Mouse (Mus musculus): Measurements from ENCODE around the gene Tmem88b. TPM values are rescaled to one million over a fixed set of nuclear protein-coding genes. Genes with fewer than 3 reads are reported as not detected.
A peak's percentile ranks its signal among the peaks of the same experiment; 100 is the strongest.

Gene Tmem88b
- total and polyA plus RNA-seq, 2 experiments from 2014 or later: 2.9 to 4.2 TPM

DNA sequence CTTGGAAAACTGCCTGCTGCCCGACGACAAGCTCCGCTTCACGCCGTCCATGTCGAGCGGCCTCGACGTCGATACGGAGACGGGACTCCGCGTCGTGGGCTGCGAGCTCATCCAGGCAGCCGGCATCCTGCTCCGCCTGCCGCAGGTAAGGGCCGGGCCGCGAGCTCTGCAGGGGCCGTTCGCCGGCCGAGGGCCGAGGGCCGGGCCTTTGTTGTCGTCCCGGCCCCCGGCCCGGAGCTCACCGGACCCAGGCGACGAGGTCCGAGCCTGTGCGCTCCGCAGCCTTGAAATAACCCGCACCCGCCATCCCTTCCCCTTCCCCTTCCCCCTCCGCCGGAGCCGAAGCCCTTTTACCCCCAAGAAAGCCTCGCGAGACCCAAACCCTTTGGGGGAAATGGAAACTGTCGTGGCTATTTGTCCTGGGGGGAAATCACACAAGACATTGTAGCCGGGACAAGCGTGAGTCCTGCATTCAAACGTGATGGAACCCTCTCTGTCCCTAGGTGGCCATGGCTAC is 27.0 kb upstream of the Tmem88b start:
- peak; percentile 11 for ATAC-seq (ENCODE audit: insufficient read depth, low read depth)
- no peak for DNase-seq (ENCODE audit: low spot score)

DNA sequence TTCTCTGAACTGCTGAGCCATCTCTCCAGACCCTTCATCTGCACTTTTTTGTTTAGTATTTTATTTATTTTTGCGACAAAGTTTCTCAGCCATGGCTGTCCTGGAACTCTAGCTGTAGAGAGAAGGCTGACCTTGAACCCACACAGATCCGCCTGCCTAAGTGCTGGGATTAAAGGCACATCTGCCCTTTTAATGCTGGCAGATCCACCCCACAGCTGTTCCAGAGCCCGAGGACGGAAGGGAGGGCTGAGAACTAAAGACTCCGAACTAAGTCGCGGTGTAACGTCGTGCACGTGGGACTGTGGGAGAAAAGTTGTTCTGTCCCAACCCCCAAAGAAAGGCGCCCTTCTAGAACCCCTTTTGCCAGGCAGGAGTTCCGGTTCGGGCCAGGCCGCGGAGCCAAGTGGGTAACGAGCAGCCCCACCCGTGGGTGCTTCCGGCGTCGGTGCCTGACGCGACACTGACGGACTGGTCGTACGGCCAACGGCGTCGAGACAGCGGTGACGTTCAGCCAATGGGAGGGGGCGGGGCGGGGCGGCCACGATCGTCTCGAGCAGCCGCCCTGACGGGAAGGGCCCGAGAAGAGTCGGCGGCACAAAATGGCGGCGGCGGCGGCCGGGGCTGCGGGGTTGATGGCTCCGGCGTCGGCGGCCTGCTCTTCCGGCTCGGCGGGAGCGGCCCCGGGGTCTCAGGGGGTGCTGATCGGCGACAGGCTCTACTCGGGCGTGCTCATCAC is 26.4 kb upstream of the Tmem88b start, which contains the start of gene Ccnl2:
TSS of gene Ccnl2 (plus strand) at position 561 of the 736 bp plus-strand sequence.
- peaks cover 16% of the 10 kb centered on the region; the same call in 1 of the 2 replicates for H3K4me1 ChIP-seq (ENCODE audit: control insufficient read depth, insufficient read depth)
- peak; percentile 99 for ATAC-seq (ENCODE audit: insufficient read depth, low read depth)
- H3K9me3 ChIP-seq (replicated peaks; ENCODE audit: control insufficient read depth, low read length): no peaks in the 10 kb centered on the region
- H3K27ac ChIP-seq (ENCODE audit: low read depth): peak within 1 kb of the TSS; percentile 95
- peak within 1 kb of the TSS; percentile 97 for H3K4me3 ChIP-seq (ENCODE audit: low read depth, low read length)
- peak within 1 kb of the TSS; percentile 99 for H3K9ac ChIP-seq (replicated peaks; ENCODE audit: low read depth, low read length)
- under 1% methylated on average over 50 of the region's 60 CpGs for WGBS
- DNase-seq (ENCODE audit: low spot score): peak; percentile 95
- H3K4me2 ChIP-seq (ENCODE audit: low read depth, low read length): peak within 1 kb of the TSS; percentile 84
- peaks cover 69% of the 10 kb centered on the region for H3K36me3 ChIP-seq (replicated peaks; ENCODE audit: control insufficient read depth, insufficient read depth, low read length)
- no peaks in the 10 kb centered on the region for H3K27me3 ChIP-seq (ENCODE audit: control insufficient read depth, insufficient read depth, low read length)
- TF ChIP-seq CTCF (IDR thresholded peaks at IDR 0.05; ENCODE audit: low read depth) (no peak), EP300 (IDR thresholded peaks at IDR 0.05; ENCODE audit: low read depth) (peak; percentile 80)

More for the DNA sequence above, 27.0 kb upstream of the Tmem88b start:
- peak overlapping the region; percentile 95 for H3K27ac ChIP-seq (ENCODE audit: low read depth)
- peak overlapping the region; percentile 97 for H3K4me3 ChIP-seq (ENCODE audit: low read depth, low read length)
- H3K4me1 ChIP-seq (ENCODE audit: control insufficient read depth, insufficient read depth): peaks cover 16% of the 10 kb centered on the region; the same call in 1 of the 2 replicates
- H3K27me3 ChIP-seq (ENCODE audit: control insufficient read depth, insufficient read depth, low read length): no peaks in the 10 kb centered on the region
- H3K9ac ChIP-seq (replicated peaks; ENCODE audit: low read depth, low read length): peak overlapping the region; percentile 99
- TF ChIP-seq EP300 (IDR thresholded peaks at IDR 0.05; ENCODE audit: low read depth): 0 out of 2 replicates have a peak, but pooled peaks have one; percentile 21
- TF ChIP-seq CTCF (IDR thresholded peaks at IDR 0.05; ENCODE audit: low read depth): no peak
- H3K36me3 ChIP-seq (replicated peaks; ENCODE audit: control insufficient read depth, insufficient read depth, low read length): peaks cover 69% of the 10 kb centered on the region
- H3K9me3 ChIP-seq (replicated peaks; ENCODE audit: control insufficient read depth, low read length): no peaks in the 10 kb centered on the region
- under 1% methylated on average over 49 of the region's 49 CpGs for WGBS
- H3K4me2 ChIP-seq (ENCODE audit: low read depth, low read length): peak overlapping the region; percentile 84

DNA sequence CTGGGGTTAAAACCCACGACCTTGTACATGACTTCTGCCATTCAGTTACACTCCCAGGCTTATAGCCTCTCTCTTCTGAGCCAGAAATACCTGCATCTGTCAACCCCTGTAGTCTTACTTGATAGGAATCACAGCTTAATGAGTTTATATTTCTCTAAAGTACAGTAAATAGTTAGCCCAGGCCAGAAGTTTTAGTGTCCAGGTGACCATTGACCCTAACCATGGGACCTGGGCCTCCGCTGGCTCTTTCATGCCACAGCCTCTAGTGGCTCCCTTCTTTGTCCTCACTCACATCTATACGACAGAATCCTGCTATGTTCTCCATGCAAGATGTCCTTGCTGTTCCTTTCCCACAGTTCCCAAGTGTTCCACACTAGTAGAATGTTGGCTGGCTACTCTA is 22.2 kb upstream of the Tmem88b start:
- Histone ChIP-seq H3K4me3 (ENCODE audit: low read depth, low read length) (no peak overlapping the region), H3K4me2 (ENCODE audit: low read depth, low read length) (no peak overlapping the region), H3K9ac (replicated peaks; ENCODE audit: low read depth, low read length) (no peak overlapping the region), H3K4me1 (ENCODE audit: control insufficient read depth, insufficient read depth) (peaks cover 18% of the 10 kb centered on the region), H3K9me3 (replicated peaks; ENCODE audit: control insufficient read depth, low read length) (no peaks in the 10 kb centered on the region), H3K27ac (ENCODE audit: low read depth) (no peak overlapping the region), H3K27me3 (ENCODE audit: control insufficient read depth, insufficient read depth, low read length) (no peaks in the 10 kb centered on the region), H3K36me3 (replicated peaks; ENCODE audit: control insufficient read depth, insufficient read depth, low read length) (peaks cover 54% of the 10 kb centered on the region)
- no peak for ATAC-seq (ENCODE audit: insufficient read depth, low read depth)
- TF ChIP-seq EP300 (IDR thresholded peaks at IDR 0.05; ENCODE audit: low read depth) (no peak), CTCF (IDR thresholded peaks at IDR 0.05; ENCODE audit: low read depth) (no peak)
- WGBS: 76% methylated on average over 3 of the region's 3 CpGs
- no peak for DNase-seq (ENCODE audit: low spot score)

DNA sequence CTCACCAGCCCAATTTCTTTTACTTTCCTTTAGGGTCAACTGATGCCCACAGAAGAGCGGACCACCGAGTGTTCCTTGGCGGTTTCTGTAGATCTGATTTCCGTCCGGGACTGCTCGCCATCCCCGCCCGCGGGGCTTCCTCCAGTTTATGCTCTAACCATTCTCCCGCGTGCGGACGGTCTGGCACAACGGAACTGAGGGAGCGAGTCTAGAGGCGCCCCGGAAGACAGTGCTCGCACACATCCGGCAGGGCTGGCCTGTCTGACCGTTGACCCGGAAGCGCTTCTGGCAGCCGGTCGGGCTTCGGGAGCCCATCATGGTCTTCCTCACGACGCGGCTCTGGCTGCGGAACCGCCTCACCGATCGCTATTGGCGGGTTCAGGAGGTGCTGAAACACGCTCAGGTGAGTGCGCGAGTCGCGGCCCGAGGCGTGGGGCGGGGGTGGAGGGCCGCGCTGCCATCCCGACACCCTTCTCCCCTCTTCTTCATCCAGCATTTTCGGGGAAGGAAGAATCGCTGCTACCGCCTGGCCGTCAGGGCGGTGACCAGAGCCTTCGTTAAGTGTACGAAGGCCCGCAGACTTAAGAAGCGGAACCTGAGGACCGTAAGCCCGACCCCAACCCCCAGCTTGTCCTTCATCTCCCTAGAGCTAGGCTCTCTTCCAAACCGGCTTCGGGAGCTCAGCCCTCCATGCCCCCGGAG is 17.8 kb upstream of the Tmem88b start:
- Histone ChIP-seq H3K36me3 (replicated peaks; ENCODE audit: control insufficient read depth, insufficient read depth, low read length) (peaks cover 29% of the 10 kb centered on the region), H3K4me3 (ENCODE audit: low read depth, low read length) (peak overlapping the region; percentile 84), H3K4me2 (ENCODE audit: low read depth, low read length) (peak overlapping the region; percentile 85), H3K4me1 (ENCODE audit: control insufficient read depth, insufficient read depth) (peaks cover 16% of the 10 kb centered on the region), H3K27me3 (ENCODE audit: control insufficient read depth, insufficient read depth, low read length) (no peaks in the 10 kb centered on the region), H3K9me3 (replicated peaks; ENCODE audit: control insufficient read depth, low read length) (no peaks in the 10 kb centered on the region), H3K27ac (ENCODE audit: low read depth) (peak overlapping the region; percentile 73), H3K9ac (replicated peaks; ENCODE audit: low read depth, low read length) (peak overlapping the region; percentile 83)
- peak; percentile 99 for ATAC-seq (ENCODE audit: insufficient read depth, low read depth)
- no peak for TF ChIP-seq CTCF (IDR thresholded peaks at IDR 0.05; ENCODE audit: low read depth)
- TF ChIP-seq EP300 (IDR thresholded peaks at IDR 0.05; ENCODE audit: low read depth): peak; percentile 81
- under 1% methylated on average over 56 of the region's 58 CpGs for WGBS
- peak; percentile 92 for DNase-seq (ENCODE audit: low spot score)

DNA sequence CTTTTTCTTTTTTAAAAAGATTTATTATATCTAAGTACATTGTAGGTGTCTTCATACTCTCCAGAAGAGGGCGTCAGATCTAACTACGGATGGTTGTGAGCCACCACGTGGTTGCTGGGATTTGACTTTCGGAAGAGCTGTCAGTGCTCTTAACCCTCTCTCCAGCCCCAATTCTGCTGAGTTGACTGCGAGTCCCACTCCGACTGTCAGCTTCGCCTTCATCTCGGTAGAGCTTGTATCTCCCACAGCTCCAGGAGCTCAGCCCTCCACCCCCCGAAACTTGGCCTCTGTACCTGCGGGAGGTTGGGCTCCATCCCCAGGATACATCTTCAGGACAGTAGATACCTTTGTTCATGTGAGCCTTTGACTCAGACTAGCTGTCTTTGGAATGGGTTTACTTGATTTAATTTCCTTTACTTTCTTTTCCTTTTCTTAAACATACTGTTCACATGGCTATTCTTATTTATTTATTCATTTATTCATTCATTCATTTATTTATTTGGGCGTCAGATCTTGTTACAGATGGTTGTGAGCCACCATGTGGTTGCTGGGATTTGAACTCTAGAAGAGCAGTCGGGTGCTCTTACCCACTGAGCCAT is 17.2 kb upstream of the Tmem88b start, which contains the start of gene Mrpl20:
TSS of gene Mrpl20 (plus strand) at position 138 of the 599 bp plus-strand sequence.
- 6% methylated on average over 12 of the region's 12 CpGs for WGBS
- peak; percentile 40; the same call in 1 of the 2 replicates for ATAC-seq (ENCODE audit: insufficient read depth, low read depth)

More for the DNA sequence above, 17.2 kb upstream of the Tmem88b start, which contains the start of gene Mrpl20:
- peak within 1 kb of the TSS; percentile 84 for H3K4me3 ChIP-seq (ENCODE audit: low read depth, low read length)
- peak within 1 kb of the TSS; percentile 73 for H3K27ac ChIP-seq (ENCODE audit: low read depth)
- no peak for DNase-seq (ENCODE audit: low spot score)
- no peaks in the 10 kb centered on the region for H3K9me3 ChIP-seq (replicated peaks; ENCODE audit: control insufficient read depth, low read length)
- H3K4me1 ChIP-seq (ENCODE audit: control insufficient read depth, insufficient read depth): peaks cover 16% of the 10 kb centered on the region
- H3K27me3 ChIP-seq (ENCODE audit: control insufficient read depth, insufficient read depth, low read length): no peaks in the 10 kb centered on the region
- no peak for TF ChIP-seq EP300 (IDR thresholded peaks at IDR 0.05; ENCODE audit: low read depth)
- TF ChIP-seq CTCF (IDR thresholded peaks at IDR 0.05; ENCODE audit: low read depth): no peak
- H3K4me2 ChIP-seq (ENCODE audit: low read depth, low read length): peak within 1 kb of the TSS; percentile 85
- H3K9ac ChIP-seq (replicated peaks; ENCODE audit: low read depth, low read length): peak within 1 kb of the TSS; percentile 83
- peaks cover 23% of the 10 kb centered on the region for H3K36me3 ChIP-seq (replicated peaks; ENCODE audit: control insufficient read depth, insufficient read depth, low read length)

All from heart, postnatal 0 days (tissue).